ENCODE assay signal across 27 mouse cellular contexts in genomic region chr14:120150589-120150988, GRCm38 (mm10).
A peak's percentile ranks its signal among the peaks of the same experiment; 100 is the strongest.
DNase-seq lines count a peak whose midpoint lies in the region; ATAC-seq lines count a peak whose summit lies in the region.
"Had no signal": no experiment of that assay in that cellular context is flagged by ENCODE, and none has a peak within 500 bp of the region (broad histone marks: within the 10 kb centered on the region; RNA-seq: fewer than 3 reads in every experiment).

No protein-coding gene starts in this region.

- H3K36me3 ChIP-seq in kidney, embryonic 15.5 days = no peaks in the 10 kb centered on the region
- no peaks in the 10 kb centered on the region for H3K36me3 ChIP-seq in intestine, embryonic 16.5 days (ENCODE audit: control insufficient read depth, insufficient read depth, low read length)
- H3K36me3 ChIP-seq: embryonic facial prominence, embryonic 12.5 days; embryonic facial prominence, embryonic 15.5 days; heart, embryonic 10.5 days; heart, embryonic 13.5 days had no signal

- no peak for DNase-seq in kidney, adult 9 months
- DNase-seq in cerebellum, postnatal 4 days (ENCODE audit: low spot score in 2 of 2) = no peak
- no peak for DNase-seq in spleen, postnatal 14 days (ENCODE audit: low spot score in 2 of 2)
- DNase-seq in ovary, postnatal 36 days (ENCODE audit: low spot score) = no peak
- DNase-seq: adrenal gland, adult 2 months; adrenal gland, postnatal 14 days; cerebellum, adult 11 months; cerebellum, adult 8-10 months; cerebellum, postnatal 10 days; cerebellum, postnatal 36 days; forebrain, postnatal 0 days; gastrocnemius, adult 2 months; gastrocnemius, postnatal 14 days; heart, adult 18-20 months; heart, postnatal 14 days; heart, postnatal 4 days had no signal

- no peak overlapping the region for H3K27ac ChIP-seq in kidney, embryonic 15.5 days
- no peak overlapping the region for H3K27ac ChIP-seq in intestine, embryonic 16.5 days (ENCODE audit: low read length)
- H3K27ac ChIP-seq: embryonic facial prominence, embryonic 15.5 days; gastrocnemius, adult 2 months; heart, embryonic 10.5 days; heart, embryonic 13.5 days; hindbrain, embryonic 14.5 days; hindbrain, postnatal 0 days had no signal

- H3K9ac ChIP-seq in kidney, embryonic 15.5 days = no peak overlapping the region
- H3K9ac ChIP-seq in intestine, embryonic 16.5 days (ENCODE audit: low read depth, low read length) = no peak overlapping the region
- H3K9ac ChIP-seq: embryonic facial prominence, embryonic 12.5 days; embryonic facial prominence, embryonic 15.5 days; forebrain, postnatal 0 days; heart, embryonic 13.5 days; hindbrain, embryonic 14.5 days had no signal

- peaks cover 19% of the 10 kb centered on the region for H3K4me1 ChIP-seq in kidney, embryonic 15.5 days
- 0 out of 2 replicates have a peak, but pooled peaks cover 3% of the 10 kb centered on the region for H3K4me1 ChIP-seq in intestine, embryonic 16.5 days (ENCODE audit: control insufficient read depth, insufficient read depth, low read length)

- peak; percentile 55; the same call in 1 of the 2 replicates for ATAC-seq in kidney, embryonic 15.5 days (replicated peaks; ENCODE audit: low FRiP score)
- 0 out of 2 replicates have a peak, but pooled peaks have one; percentile 45 for ATAC-seq in common myeloid progenitor, adult 5-6 weeks (replicated peaks; ENCODE audit: low read depth, poor library complexity, severe bottlenecking)
- ATAC-seq in intestine, embryonic 16.5 days = peak; percentile 33; the same call in 1 of the 2 replicates
- ATAC-seq: CD4-positive, CD25-positive, alpha-beta regulatory T cell, adult 4 months; forebrain, embryonic 14.5 days; forebrain, postnatal 0 days; hindbrain, postnatal 0 days had no signal

- no peak overlapping the region for H3K4me3 ChIP-seq in kidney, embryonic 15.5 days (replicated peaks)
- no peak overlapping the region for H3K4me3 ChIP-seq in intestine, embryonic 16.5 days (ENCODE audit: low read length)
- H3K4me3 ChIP-seq: embryonic facial prominence, embryonic 12.5 days; embryonic facial prominence, embryonic 15.5 days; gastrocnemius, adult 2 months; heart, embryonic 10.5 days; heart, embryonic 13.5 days had no signal

- H3K9me3 ChIP-seq in kidney, embryonic 15.5 days (replicated peaks) = no peaks in the 10 kb centered on the region
- H3K9me3 ChIP-seq in intestine, embryonic 16.5 days (ENCODE audit: control insufficient read depth, low read length) = no peaks in the 10 kb centered on the region
- H3K9me3 ChIP-seq: embryonic facial prominence, embryonic 12.5 days; embryonic facial prominence, embryonic 15.5 days; heart, embryonic 10.5 days; heart, embryonic 13.5 days had no signal

- H3K4me2 ChIP-seq in kidney, embryonic 15.5 days = no peak overlapping the region
- H3K4me2 ChIP-seq in intestine, embryonic 16.5 days (ENCODE audit: low read depth, low read length) = no peak overlapping the region
- H3K4me2 ChIP-seq: embryonic facial prominence, embryonic 12.5 days; embryonic facial prominence, embryonic 15.5 days; heart, embryonic 13.5 days; hindbrain, embryonic 14.5 days had no signal

- 28% methylated on average over 1 of the region's 1 CpGs for WGBS in kidney, embryonic 15.5 days
- 63% methylated on average over 1 of the region's 1 CpGs for WGBS in intestine, embryonic 16.5 days

- H3K27me3 ChIP-seq in kidney, embryonic 15.5 days = peaks cover 5% of the 10 kb centered on the region; the same call in 1 of the 2 replicates
- H3K27me3 ChIP-seq in intestine, embryonic 16.5 days (replicated peaks; ENCODE audit: control insufficient read depth, insufficient read depth, low read length) = no peaks in the 10 kb centered on the region
- H3K27me3 ChIP-seq: embryonic facial prominence, embryonic 12.5 days; embryonic facial prominence, embryonic 15.5 days; heart, embryonic 13.5 days had no signal
